17 mouse cellular contexts compared by ENCODE assay signal in genomic region chr8:48002551-48002950, GRCm38 (mm10).
"Had no signal": no experiment of that assay in that cellular context is flagged by ENCODE, and none has a peak within 500 bp of the region (broad histone marks: within the 10 kb centered on the region; RNA-seq: fewer than 3 reads in every experiment).

No protein-coding gene starts in this region.

- ATAC-seq: liver, embryonic 12.5 days; liver, postnatal 0 days; lung, postnatal 0 days; midbrain, embryonic 13.5 days; midbrain, embryonic 15.5 days; midbrain, embryonic 16.5 days had no signal

- DNase-seq: left cerebral cortex, postnatal 4 days; liver; liver, embryonic 13.5 days; liver, postnatal 0 days; lung, adult 18-20 months; lung, adult 2 months; lung, embryonic 14.5 days; lung, postnatal 10 days; lung, postnatal 14 days; lung, postnatal 36 days; lung, postnatal 4 days; midbrain, embryonic 14.5 days had no signal
